Mouse (Mus musculus): ENCODE measurements at regions not wholly inside any gene's neighbourhood (a gene's known extent, or its start where the extent isn't known, plus 50 kb on each side); places are given as distances from the start of the nearest gene placed in this dataset.

DNA sequence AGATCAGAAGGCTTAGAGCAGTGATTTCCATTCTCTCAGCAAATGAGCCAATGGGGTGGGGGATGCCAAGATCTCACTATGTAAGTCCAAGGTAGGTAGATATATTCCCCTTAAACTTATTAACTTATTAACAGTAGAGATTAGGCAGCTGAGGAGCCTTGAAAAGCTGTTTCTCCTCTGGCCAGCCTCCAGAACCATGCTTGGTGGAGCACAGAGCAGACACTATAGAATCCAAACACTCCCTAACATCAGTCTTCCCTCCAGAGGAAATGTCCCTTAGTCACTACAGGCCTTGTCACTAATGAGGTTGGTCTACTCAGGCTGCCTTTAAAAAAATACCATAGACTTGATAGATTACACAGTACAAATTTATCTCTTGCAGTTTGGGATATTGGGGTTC lies 152.8 kb upstream of the Usp24 start:
- no peak for DNase-seq (ENCODE audit: low spot score in 2 of 2)

GRCm38 (mm10) chr4:106167716-106168115 lies 148.3 kb upstream of the Usp24 start:
- no peak for DNase-seq (ENCODE audit: low spot score in 2 of 2)

GRCm38 (mm10) chr4:106168741-106169140 lies 147.3 kb upstream of the Usp24 start:
- DNase-seq (ENCODE audit: low spot score in 2 of 2): no peak

GRCm38 (mm10) chr4:106169466-106169865 lies 146.5 kb upstream of the Usp24 start:
- no peak for DNase-seq (ENCODE audit: low spot score in 2 of 2)

DNA sequence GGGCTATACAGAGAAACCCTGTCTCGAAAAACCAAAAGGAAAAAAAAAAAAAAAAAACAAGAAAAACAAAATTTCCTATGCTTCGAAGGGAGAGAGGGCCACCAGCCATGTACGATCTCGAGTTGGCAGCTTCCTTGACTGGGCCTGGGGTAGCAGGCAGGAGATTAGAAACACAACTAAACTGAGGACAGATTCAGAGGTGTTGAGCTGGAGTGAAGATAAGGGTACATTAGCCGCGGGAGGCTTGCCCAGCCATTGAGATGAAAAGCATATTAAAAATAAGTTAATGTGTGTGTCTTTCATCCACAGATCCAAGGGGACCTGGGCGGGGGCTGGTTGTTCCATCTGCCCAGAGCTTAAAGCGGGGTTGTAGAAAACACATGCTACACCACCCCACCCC lies 145.3 kb upstream of the Usp24 start:
- DNase-seq (ENCODE audit: low spot score in 2 of 2): no peak

GRCm38 (mm10) chr4:106175352-106175751 lies 140.7 kb upstream of the Usp24 start:
- DNase-seq (ENCODE audit: low spot score in 2 of 2): no peak

GRCm38 (mm10) chr4:106185745-106186501 lies 130.1 kb upstream of the Usp24 start:
- no peak for DNase-seq (ENCODE audit: low spot score in 2 of 2)

DNA sequence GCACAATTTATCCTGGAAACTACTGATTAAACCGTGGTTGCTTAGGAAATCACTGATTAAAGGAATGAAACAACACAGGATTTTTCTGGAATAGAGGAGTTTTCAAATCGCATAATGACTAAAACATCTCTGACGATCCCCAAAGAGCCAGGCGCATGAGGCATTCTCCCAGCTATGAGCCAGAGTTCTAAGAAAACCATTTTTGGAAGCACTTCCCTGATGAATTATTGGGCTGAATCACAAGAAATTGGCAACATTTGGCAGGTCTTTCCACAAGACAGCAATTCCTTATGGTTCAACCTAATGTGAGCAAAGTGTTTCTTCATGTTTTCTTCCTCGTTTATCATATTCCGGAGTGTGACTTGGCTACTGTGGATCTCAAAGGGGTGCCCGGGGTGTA lies 129.3 kb upstream of the Usp24 start:
- DNase-seq (ENCODE audit: low spot score in 2 of 2): no peak

GRCm38 (mm10) chr4:106190248-106190647 lies 125.8 kb upstream of the Usp24 start:
- no peak for DNase-seq (ENCODE audit: low spot score in 2 of 2)

DNA sequence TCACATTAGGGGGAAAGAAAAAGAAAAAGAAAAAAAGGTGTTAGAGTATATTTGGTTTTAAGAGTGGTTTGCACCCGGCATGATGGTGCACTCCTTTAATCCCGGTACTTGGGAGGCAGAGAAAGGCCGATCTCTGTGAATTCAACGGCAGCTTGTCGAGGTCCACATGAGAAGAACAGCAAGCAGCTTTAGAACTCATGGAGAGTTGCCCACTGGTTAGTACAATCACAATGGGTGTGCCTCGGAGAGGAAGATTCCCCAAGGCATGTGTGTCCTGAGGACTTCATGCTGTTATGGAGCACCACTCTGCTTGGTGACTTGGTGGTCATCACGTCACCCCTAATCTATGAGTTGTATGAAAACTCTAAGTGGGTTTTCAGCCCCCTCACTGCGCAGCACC lies 124.7 kb upstream of the Usp24 start:
- DNase-seq (ENCODE audit: low spot score in 2 of 2): no peak

- DNase-seq (ENCODE audit: low spot score in 2 of 2): no peak
These were observed 124.2 kb upstream of the Usp24 start for GRCm38 (mm10) chr4:106191843-106192242.

DNA sequence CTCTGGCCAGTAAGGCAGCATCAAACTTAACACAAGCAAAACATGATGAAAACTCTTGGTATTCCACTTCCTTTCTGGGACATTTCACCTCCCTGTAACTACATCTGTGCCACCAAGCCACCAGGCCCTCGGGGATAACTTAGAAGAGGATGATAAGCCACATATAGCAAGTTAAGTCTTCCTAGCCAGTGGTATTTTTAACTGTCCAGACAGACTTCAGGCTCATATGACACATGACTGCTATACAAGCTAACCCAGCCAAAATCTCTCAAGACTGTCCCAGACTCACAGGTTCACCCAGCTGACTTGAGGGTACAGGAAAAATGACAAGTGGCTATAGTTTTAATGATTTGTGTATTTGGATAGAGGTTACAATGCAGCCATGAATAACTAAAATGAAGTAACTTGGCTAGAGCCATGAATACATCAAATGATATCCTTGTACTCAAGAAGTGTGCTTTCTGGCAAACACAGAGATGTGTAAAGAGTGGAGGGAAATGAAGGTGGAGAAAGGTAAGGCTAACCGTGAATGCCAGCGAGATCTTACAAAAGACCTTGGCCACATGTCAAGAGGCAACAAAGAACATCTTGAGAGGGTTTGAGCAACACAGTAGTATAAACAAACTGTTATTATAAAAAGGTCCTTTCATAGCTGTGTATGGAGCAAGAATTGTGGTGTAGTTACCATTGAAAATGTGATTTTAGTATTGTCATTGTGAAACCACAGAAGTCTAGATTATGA lies 122.6 kb upstream of the Usp24 start:
- no peak for DNase-seq (ENCODE audit: low spot score in 2 of 2)

DNA sequence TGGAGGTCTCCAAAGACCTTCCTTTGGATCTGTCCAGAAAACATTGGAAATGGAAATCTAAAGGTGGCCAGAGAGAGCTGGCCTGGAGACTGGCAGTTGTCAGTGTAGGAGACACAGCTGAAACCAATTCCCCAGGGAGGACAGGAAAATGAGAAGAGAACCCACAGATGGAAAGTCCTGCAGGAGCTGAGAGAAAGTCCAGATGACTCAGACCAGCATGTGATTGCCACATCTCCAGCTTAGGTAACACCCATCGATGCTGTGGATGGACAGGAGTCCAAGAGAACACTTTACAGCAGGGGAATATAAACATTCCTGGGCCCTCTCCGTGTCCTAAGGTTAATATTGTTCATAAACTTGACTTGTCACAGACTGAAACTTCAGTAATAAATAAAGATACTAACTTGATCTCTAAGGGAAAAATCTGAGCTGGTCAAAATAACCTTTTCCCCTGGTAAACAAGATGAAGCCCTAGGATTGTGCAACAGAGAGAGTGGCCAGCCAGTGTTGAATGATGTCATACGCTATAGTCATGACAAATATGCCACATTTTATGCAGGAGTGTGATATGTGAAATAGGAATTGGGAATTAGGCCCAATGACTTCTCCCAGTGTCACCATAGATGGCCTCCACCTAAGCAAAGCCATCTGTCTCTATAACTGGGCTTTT lies 120.4 kb upstream of the Usp24 start:
- no peak for DNase-seq (ENCODE audit: low spot score in 2 of 2)

GRCm38 (mm10) chr4:106199833-106200232 lies 116.2 kb upstream of the Usp24 start:
- peak in 1 of 2 experiments; percentile 62 for DNase-seq (ENCODE audit: low spot score in 2 of 2)

GRCm38 (mm10) chr4:106200241-106200640 lies 115.8 kb upstream of the Usp24 start:
- peak in 1 of 2 experiments; percentile 26 for DNase-seq (ENCODE audit: low spot score in 2 of 2)

DNA sequence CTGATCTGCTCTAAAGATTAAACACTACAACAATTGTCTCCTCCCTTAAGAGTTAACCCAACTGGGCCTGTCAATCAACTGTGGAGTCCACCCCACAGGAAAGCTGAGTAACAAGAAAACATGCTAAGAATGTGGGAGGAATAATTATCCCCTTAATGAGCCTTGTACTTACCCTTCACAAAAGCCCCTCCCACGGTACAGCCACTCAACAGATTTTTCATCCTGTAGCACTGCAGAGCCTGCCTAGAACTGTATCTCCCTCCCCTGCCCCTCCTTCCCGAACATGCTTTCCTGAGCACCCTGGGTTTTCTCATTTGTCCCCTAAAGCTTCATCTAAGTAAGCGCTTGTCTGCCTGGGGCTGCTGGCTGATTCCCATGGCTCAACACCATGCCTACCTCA lies 113.5 kb upstream of the Usp24 start:
- no peak for DNase-seq (ENCODE audit: low spot score in 2 of 2)

DNA sequence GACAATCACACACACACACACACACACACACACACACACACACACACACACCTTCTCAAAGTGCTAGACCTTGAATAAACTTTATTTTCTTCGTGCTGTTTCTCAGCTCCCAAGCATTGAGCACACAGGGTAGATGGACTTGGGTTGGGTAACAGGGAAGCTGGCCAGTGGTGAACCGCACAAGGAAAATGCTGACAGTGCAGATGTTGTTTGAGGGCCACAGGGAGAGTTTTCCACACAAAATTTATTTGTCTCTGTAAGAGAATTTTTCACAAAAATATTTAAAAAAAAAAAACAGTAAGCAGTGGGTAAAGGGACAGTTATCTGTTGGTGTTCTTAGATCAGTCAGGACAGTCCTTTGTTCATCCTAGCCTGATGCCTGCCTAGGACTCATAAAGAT lies 110.8 kb upstream of the Usp24 start:
- no peak for DNase-seq (ENCODE audit: low spot score in 2 of 2)

- no peak for DNase-seq (ENCODE audit: low spot score in 2 of 2)
These were observed 110.0 kb upstream of the Usp24 start for GRCm38 (mm10) chr4:106206023-106206422.

DNA sequence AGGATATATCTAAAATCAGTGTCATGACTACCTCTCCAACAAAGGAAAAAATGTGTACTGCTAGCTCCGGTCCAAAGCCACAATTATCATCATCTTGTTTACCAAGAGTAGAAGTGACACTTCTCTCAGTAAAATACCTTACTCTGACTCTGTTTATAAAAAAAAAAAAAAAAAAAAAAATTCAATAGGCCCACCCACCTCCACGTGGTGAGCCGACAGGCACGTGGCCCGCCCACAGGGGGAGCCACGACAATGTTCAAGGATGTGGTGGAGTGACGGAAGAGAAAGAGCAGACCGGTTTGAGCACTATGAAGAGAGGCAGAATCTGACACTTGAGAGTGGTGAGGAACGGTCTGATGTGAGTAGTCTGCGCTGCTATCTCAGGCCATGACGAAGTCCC lies 106.5 kb upstream of the Usp24 start:
- DNase-seq (ENCODE audit: low spot score in 2 of 2): no peak

GRCm38 (mm10) chr4:106209975-106210374 lies 106.0 kb upstream of the Usp24 start:
- DNase-seq (ENCODE audit: low spot score in 2 of 2): no peak

DNA sequence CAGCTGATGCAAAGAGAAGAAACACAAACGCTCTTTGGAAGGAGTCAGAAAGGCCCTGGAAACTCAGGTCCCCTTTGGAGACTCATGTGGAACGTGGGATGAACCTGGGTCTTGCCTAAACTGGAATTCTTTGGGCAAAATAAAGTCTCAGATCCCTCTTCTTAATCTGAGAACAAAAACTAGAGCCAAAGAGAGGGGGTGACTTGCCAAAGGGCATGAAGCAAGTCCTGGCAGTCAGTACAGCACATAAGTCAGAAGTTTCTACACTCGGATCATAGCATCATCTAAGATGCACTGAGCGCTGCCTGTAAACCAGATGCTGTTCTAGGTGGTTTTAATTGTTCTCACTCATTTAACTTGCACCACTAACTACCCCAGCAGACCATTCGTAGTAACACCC lies 101.8 kb upstream of the Usp24 start:
- DNase-seq (ENCODE audit: low spot score in 2 of 2): no peak

- peak in 1 of 2 experiments; percentile 52 for DNase-seq (ENCODE audit: low spot score in 2 of 2)
These were observed 95.4 kb upstream of the Usp24 start for GRCm38 (mm10) chr4:106220621-106221020.

All from urinary bladder, postnatal 4 days (tissue).